Mouse (Mus musculus) midbrain, embryonic 14.5 days (tissue): ENCODE data around the gene 9130213A22Rik. TPM values are rescaled to one million over a fixed set of nuclear protein-coding genes. Genes with fewer than 3 reads are reported as not detected.
A peak's percentile ranks its signal among the peaks of the same experiment; 100 is the strongest.

Source experiments
- ATAC-seq: fragments of 200-750 bp; cut with Nextera tagmentation; 2 replicates; pipeline ENCODE4 v1.8.0; 2017; ENCODE audit warnings: moderate number of reproducible peaks, moderate library complexity; ENCODE audit not compliant: low FRiP score, low TSS enrichment
- DNase-seq: peaks from one replicate; pipeline ENCODE4 v3.0.0-alpha.2; 2015
- H3K27ac ChIP-seq: fragments of 300-500 bp; sonication (generic); replicated peaks from 2 replicates; pipeline ENCODE4 v1.5.1; 2014; ENCODE audit warnings: mild to moderate bottlenecking, low read depth, low read length, moderate library complexity
- H3K27me3 ChIP-seq: fragments of 300-500 bp; sonication (generic); 2 replicates; pipeline ENCODE4 v1.6.1; 2014; ENCODE audit warnings: low read length, control low read depth, mixed read lengths; ENCODE audit not compliant: control insufficient read depth, insufficient read depth
- H3K36me3 ChIP-seq: fragments of 300-500 bp; sonication (generic); 2 replicates; pipeline ENCODE4 v1.6.1; 2014; ENCODE audit warnings: low read length, control low read depth; ENCODE audit not compliant: control insufficient read depth, insufficient read depth
- H3K4me1 ChIP-seq: fragments of 300-500 bp; sonication (generic); 2 replicates; pipeline ENCODE4 v1.6.1; 2014; ENCODE audit warnings: mild to moderate bottlenecking, antibody characterized with exemption, low read length, control low read depth; ENCODE audit not compliant: control insufficient read depth, insufficient read depth
- H3K4me2 ChIP-seq: fragments of 300-500 bp; sonication (generic); 2 replicates; pipeline ENCODE4 v1.6.1; 2014; ENCODE audit warnings: mild to moderate bottlenecking, low read length, moderate library complexity
- H3K4me3 ChIP-seq: fragments of 300-500 bp; sonication (generic); replicated peaks from 2 replicates; pipeline ENCODE4 v1.5.1; 2014; ENCODE audit warnings: low read depth, low read length
- H3K9ac ChIP-seq: fragments of 300-500 bp; sonication (generic); replicated peaks from 2 replicates; pipeline ENCODE4 v1.6.1; 2014; ENCODE audit warnings: mild to moderate bottlenecking, low read length, moderate library complexity
- H3K9me3 ChIP-seq: fragments of 300-500 bp; sonication (generic); 2 replicates; pipeline ENCODE4 v1.6.1; 2016; ENCODE audit warnings: low read length, control low read depth, mixed read lengths; ENCODE audit not compliant: control insufficient read depth
- WGBS: fragments of 180-500 bp; shearing (Covaris S2); extraction: QIAGEN DNeasy Blood & Tissue Kit; methylation state at CpG from one replicate; pipeline ENCODE4 v1.1.7; 2014; 5-methylcytosine and 5-hydroxymethylcytosine counted together
- polyA plus RNA-seq: library from polyadenylated mRNA; unstranded; fragments of >200 nt; fragmentation: Nextera tagmentation; extraction: Ambion mirVana; gene quantifications from 2 replicates; pipeline ENCODE4 v1.2.1, GENCODE M21; 2014

The 9130213A22Rik gene
- polyA plus RNA-seq, 1 experiment from 2014 or later = 0.22 TPM

GRCm38 (mm10) chr11:69100639-69101360 is 21.6 kb downstream of the 9130213A22Rik start:
- peak overlapping the region; percentile 52 for H3K4me3 ChIP-seq
- no peaks in the 10 kb centered on the region for H3K27me3 ChIP-seq
- peak overlapping the region; percentile 85 for H3K4me2 ChIP-seq
- ATAC-seq (no peak), DNase-seq (no peak)
- H3K9ac ChIP-seq = peak overlapping the region; percentile 54
- peaks cover 51% of the 10 kb centered on the region for H3K36me3 ChIP-seq
- no peak overlapping the region for H3K27ac ChIP-seq
- H3K9me3 ChIP-seq = no peaks in the 10 kb centered on the region
- H3K4me1 ChIP-seq = peaks cover 37% of the 10 kb centered on the region
- 90% methylated on average over 20 of the region's 20 CpGs for WGBS

- peak; percentile 9; the same call in 1 of the 2 replicates for ATAC-seq
- H3K9ac ChIP-seq = peak overlapping the region; percentile 54
- under 1% methylated on average over 23 of the region's 23 CpGs for WGBS
- H3K4me2 ChIP-seq = peak overlapping the region; percentile 85
- H3K4me3 ChIP-seq = peak overlapping the region; percentile 52
- DNase-seq = peak; percentile 91
- peaks cover 43% of the 10 kb centered on the region for H3K36me3 ChIP-seq
- H3K27ac ChIP-seq = peak overlapping the region; percentile 75
- peaks cover 44% of the 10 kb centered on the region for H3K4me1 ChIP-seq
- no peaks in the 10 kb centered on the region for H3K27me3 ChIP-seq
- H3K9me3 ChIP-seq = no peaks in the 10 kb centered on the region
These were observed 22.5 kb downstream of the 9130213A22Rik start for GRCm38 (mm10) chr11:69099915-69100345.

GRCm38 (mm10) chr11:69099177-69099914 is 23.0 kb downstream of the 9130213A22Rik start:
- DNase-seq = peak; percentile 61
- H3K36me3 ChIP-seq = peaks cover 37% of the 10 kb centered on the region
- peak overlapping the region; percentile 52 for H3K4me3 ChIP-seq
- H3K9me3 ChIP-seq = no peaks in the 10 kb centered on the region
- ATAC-seq = no peak
- peak overlapping the region; percentile 54 for H3K9ac ChIP-seq
- no peaks in the 10 kb centered on the region for H3K27me3 ChIP-seq
- 1% methylated on average over 22 of the region's 22 CpGs for WGBS
- peaks cover 46% of the 10 kb centered on the region for H3K4me1 ChIP-seq
- H3K27ac ChIP-seq = peak overlapping the region; percentile 75
- H3K4me2 ChIP-seq = peak overlapping the region; percentile 85

- DNase-seq (peak; percentile 94), ATAC-seq (peak; percentile 34)
- H3K36me3 ChIP-seq = peaks cover 31% of the 10 kb centered on the region
- H3K4me1 ChIP-seq = peaks cover 48% of the 10 kb centered on the region
- H3K4me3 ChIP-seq = peak overlapping the region; percentile 52
- H3K27ac ChIP-seq = peak overlapping the region; percentile 75
- H3K9me3 ChIP-seq = no peaks in the 10 kb centered on the region
- peak overlapping the region; percentile 54 for H3K9ac ChIP-seq
- peak overlapping the region; percentile 85 for H3K4me2 ChIP-seq
- no peaks in the 10 kb centered on the region for H3K27me3 ChIP-seq
- under 1% methylated on average over 19 of the region's 19 CpGs for WGBS
These were observed 23.7 kb downstream of the 9130213A22Rik start for GRCm38 (mm10) chr11:69098762-69099091.

- no peaks in the 10 kb centered on the region for H3K9me3 ChIP-seq
- peak overlapping the region; percentile 52 for H3K4me3 ChIP-seq
- ATAC-seq = no peak
- H3K27ac ChIP-seq = peak overlapping the region; percentile 75
- 21% methylated on average over 8 of the region's 8 CpGs for WGBS
- H3K4me2 ChIP-seq = peak overlapping the region; percentile 85
- no peaks in the 10 kb centered on the region for H3K27me3 ChIP-seq
- peaks cover 48% of the 10 kb centered on the region for H3K4me1 ChIP-seq
- peak overlapping the region; percentile 54; the same call in 1 of the 2 replicates for H3K9ac ChIP-seq
- no peak for DNase-seq
- H3K36me3 ChIP-seq = peaks cover 25% of the 10 kb centered on the region
These were observed 24.2 kb downstream of the 9130213A22Rik start for GRCm38 (mm10) chr11:69098039-69098761.

- H3K9me3 ChIP-seq = no peaks in the 10 kb centered on the region
- peaks cover 48% of the 10 kb centered on the region for H3K4me1 ChIP-seq
- DNase-seq (peak; percentile 86), ATAC-seq (no peak)
- H3K27me3 ChIP-seq = no peaks in the 10 kb centered on the region
- H3K4me3 ChIP-seq = peak overlapping the region; percentile 22
- H3K36me3 ChIP-seq = peaks cover 20% of the 10 kb centered on the region
- H3K4me2 ChIP-seq = peak overlapping the region; percentile 85
- peak overlapping the region; percentile 46; the same call in 1 of the 2 replicates for H3K9ac ChIP-seq
- peak overlapping the region; percentile 78 for H3K27ac ChIP-seq
- 3% methylated on average over 29 of the region's 29 CpGs for WGBS
These were observed 25.1 kb downstream of the 9130213A22Rik start for GRCm38 (mm10) chr11:69096987-69097900.

- peaks cover 48% of the 10 kb centered on the region for H3K4me1 ChIP-seq
- no peaks in the 10 kb centered on the region for H3K9me3 ChIP-seq
- DNase-seq (no peak), ATAC-seq (no peak)
- peak overlapping the region; percentile 85 for H3K4me2 ChIP-seq
- peak overlapping the region; percentile 46; the same call in 1 of the 2 replicates for H3K9ac ChIP-seq
- peaks cover 12% of the 10 kb centered on the region for H3K36me3 ChIP-seq
- H3K27me3 ChIP-seq = no peaks in the 10 kb centered on the region
- peak overlapping the region; percentile 78; the same call in 1 of the 2 replicates for H3K27ac ChIP-seq
- peak overlapping the region; percentile 43 for H3K4me3 ChIP-seq
- 19% methylated on average over 9 of the region's 9 CpGs for WGBS
These were observed 25.9 kb downstream of the 9130213A22Rik start for GRCm38 (mm10) chr11:69096360-69096986.
